Mouse (Mus musculus) brain, embryonic 14.5 days (tissue): ENCODE measurements around the gene Ankrd13d.

Source experiments
- CTCF ChIP-seq: fragments of 200-500 bp; IDR thresholded peaks from 2 replicates; pipeline ENCODE4 v1.5.1; 2012; ENCODE audit warnings: inconsistent platforms, mild to moderate bottlenecking, moderate library complexity, borderline replicate concordance; ENCODE audit not compliant: insufficient read depth, insufficient read length; ENCODE audit errors: extremely low read depth
- POLR2A ChIP-seq: fragments of 200-500 bp; IDR thresholded peaks from 2 replicates; pipeline ENCODE4 v1.6.1; 2012; ENCODE audit warnings: mild to moderate bottlenecking, inconsistent platforms, borderline replicate concordance; ENCODE audit not compliant: poor library complexity, insufficient read depth, insufficient read length, severe bottlenecking; ENCODE audit errors: extremely low read depth

DNA sequence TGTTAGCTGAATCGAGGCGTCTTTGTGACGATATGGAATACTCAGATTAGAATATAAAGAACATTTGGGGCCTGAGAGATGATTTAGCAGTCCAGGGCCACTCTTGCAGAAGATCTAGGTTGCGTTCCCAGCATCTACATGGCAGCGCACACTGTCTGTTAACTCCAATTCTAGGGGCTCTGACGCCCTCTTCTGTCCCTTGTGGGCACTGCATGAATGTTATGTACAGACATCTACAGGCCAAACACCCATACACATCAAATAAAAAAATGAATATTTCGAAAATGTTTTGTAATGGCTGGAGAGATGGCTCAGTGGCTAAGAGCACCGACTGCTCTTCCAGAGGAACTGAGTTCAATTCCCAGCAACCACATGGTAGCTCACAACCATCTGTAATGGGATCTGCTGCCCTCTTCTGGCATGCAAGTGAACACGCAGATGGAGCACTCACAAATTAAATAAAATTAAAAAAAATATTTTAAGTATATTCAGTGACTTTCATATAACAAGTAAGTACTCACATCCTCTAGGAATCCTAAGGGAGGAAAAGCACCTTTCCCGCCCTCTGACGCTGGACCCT, 27.3 kb downstream of the Ankrd13d start:
- no peak; the same call in 1 of the 2 replicates for TF ChIP-seq CTCF
- no peak for TF ChIP-seq POLR2A
